In genomic region chr11:32352946-32353345, GRCm38 (mm10) we compare ENCODE assay signal across 23 mouse cellular contexts. TPM values are rescaled to one million over a fixed set of nuclear protein-coding genes. Genes with fewer than 3 reads are reported as not detected.
DNase-seq lines count a peak whose midpoint lies in the region; ATAC-seq lines count a peak whose summit lies in the region.
"Had no signal": no experiment of that assay in that cellular context is flagged by ENCODE, and none has a peak within 500 bp of the region (broad histone marks: within the 10 kb centered on the region; RNA-seq: fewer than 3 reads in every experiment).

No protein-coding gene starts in this region.

- H3K36me3 ChIP-seq in hindbrain, embryonic 16.5 days (ENCODE audit: control insufficient read depth, insufficient read depth, low read length) = no peaks in the 10 kb centered on the region
- peaks cover 2% of the 10 kb centered on the region; the same call in 1 of the 2 replicates for H3K36me3 ChIP-seq in hindbrain, embryonic 11.5 days (ENCODE audit: control insufficient read depth, insufficient read depth, low read length)
- H3K36me3 ChIP-seq in midbrain, embryonic 14.5 days (ENCODE audit: control insufficient read depth, insufficient read depth, low read length) = peaks cover 8% of the 10 kb centered on the region
- peaks cover 25% of the 10 kb centered on the region for H3K36me3 ChIP-seq in midbrain, embryonic 13.5 days

- no peaks in the 10 kb centered on the region for H3K9me3 ChIP-seq in hindbrain, embryonic 16.5 days (ENCODE audit: control insufficient read depth, low read length)
- H3K9me3 ChIP-seq in hindbrain, embryonic 11.5 days (ENCODE audit: control insufficient read depth, low read length) = no peaks in the 10 kb centered on the region
- H3K9me3 ChIP-seq in midbrain, embryonic 14.5 days (ENCODE audit: control insufficient read depth, low read length) = no peaks in the 10 kb centered on the region
- H3K9me3 ChIP-seq in midbrain, embryonic 13.5 days = no peaks in the 10 kb centered on the region
- H3K9me3 ChIP-seq: embryonic facial prominence, embryonic 15.5 days; forebrain, embryonic 10.5 days; midbrain, embryonic 12.5 days; neural tube, embryonic 12.5 days had no signal

- no peak overlapping the region for H3K4me2 ChIP-seq in hindbrain, embryonic 16.5 days (ENCODE audit: low read length)
- no peak overlapping the region for H3K4me2 ChIP-seq in hindbrain, embryonic 11.5 days (replicated peaks; ENCODE audit: low read depth, low read length)
- H3K4me2 ChIP-seq in midbrain, embryonic 14.5 days (ENCODE audit: low read length) = no peak overlapping the region
- no peak overlapping the region for H3K4me2 ChIP-seq in midbrain, embryonic 13.5 days (replicated peaks)
- H3K4me2 ChIP-seq: embryonic facial prominence, embryonic 15.5 days; liver, embryonic 11.5 days; midbrain, embryonic 12.5 days; neural tube, embryonic 12.5 days had no signal

- H3K27ac ChIP-seq in hindbrain, embryonic 16.5 days (ENCODE audit: low read depth, low read length) = peak overlapping the region; percentile 10; the same call in 1 of the 2 replicates
- no peak overlapping the region for H3K27ac ChIP-seq in hindbrain, embryonic 11.5 days (ENCODE audit: low read depth, low read length)
- 0 out of 2 replicates have a peak overlapping the region, but pooled peaks have one; percentile 26 for H3K27ac ChIP-seq in midbrain, embryonic 14.5 days (replicated peaks; ENCODE audit: low read depth, low read length)
- H3K27ac ChIP-seq in midbrain, embryonic 13.5 days = no peak overlapping the region
- H3K27ac ChIP-seq: embryonic facial prominence, embryonic 15.5 days; forebrain, embryonic 10.5 days; midbrain, embryonic 12.5 days; neural tube, embryonic 12.5 days had no signal

- no peak overlapping the region for H3K9ac ChIP-seq in hindbrain, embryonic 16.5 days (ENCODE audit: low read depth, low read length)
- no peak overlapping the region for H3K9ac ChIP-seq in hindbrain, embryonic 11.5 days (ENCODE audit: low read depth, low read length)
- H3K9ac ChIP-seq in midbrain, embryonic 14.5 days (replicated peaks; ENCODE audit: low read length) = no peak overlapping the region
- no peak overlapping the region for H3K9ac ChIP-seq in midbrain, embryonic 13.5 days (replicated peaks)
- H3K9ac ChIP-seq: embryonic facial prominence, embryonic 15.5 days; midbrain, embryonic 12.5 days; neural tube, embryonic 12.5 days had no signal

- no peaks in the 10 kb centered on the region for H3K27me3 ChIP-seq in hindbrain, embryonic 16.5 days (replicated peaks; ENCODE audit: control insufficient read depth, insufficient read depth, low read length)
- no peaks in the 10 kb centered on the region for H3K27me3 ChIP-seq in hindbrain, embryonic 11.5 days (ENCODE audit: control insufficient read depth, insufficient read depth, low read length)
- no peaks in the 10 kb centered on the region for H3K27me3 ChIP-seq in midbrain, embryonic 14.5 days (ENCODE audit: control insufficient read depth, insufficient read depth, low read length)
- H3K27me3 ChIP-seq in midbrain, embryonic 13.5 days = no peaks in the 10 kb centered on the region
- H3K27me3 ChIP-seq: CH12.LX; embryonic facial prominence, embryonic 15.5 days; midbrain, embryonic 12.5 days; neural tube, embryonic 12.5 days had no signal

- H3K4me1 ChIP-seq in hindbrain, embryonic 16.5 days (ENCODE audit: control insufficient read depth, insufficient read depth, low read depth, low read length) = peaks cover 37% of the 10 kb centered on the region
- H3K4me1 ChIP-seq in hindbrain, embryonic 11.5 days (replicated peaks; ENCODE audit: control insufficient read depth, insufficient read depth, low read length) = peaks cover 3% of the 10 kb centered on the region; the same call in 1 of the 2 replicates
- H3K4me1 ChIP-seq in midbrain, embryonic 14.5 days (ENCODE audit: control insufficient read depth, insufficient read depth, low read length) = peaks cover 23% of the 10 kb centered on the region
- peaks cover 50% of the 10 kb centered on the region for H3K4me1 ChIP-seq in midbrain, embryonic 13.5 days (replicated peaks)

- H3K4me3 ChIP-seq in hindbrain, embryonic 16.5 days (ENCODE audit: low read length) = no peak overlapping the region
- no peak overlapping the region for H3K4me3 ChIP-seq in hindbrain, embryonic 11.5 days (ENCODE audit: low read depth, low read length)
- H3K4me3 ChIP-seq in midbrain, embryonic 14.5 days (replicated peaks; ENCODE audit: low read depth, low read length) = no peak overlapping the region
- no peak overlapping the region for H3K4me3 ChIP-seq in midbrain, embryonic 13.5 days (replicated peaks)
- H3K4me3 ChIP-seq: embryonic facial prominence, embryonic 15.5 days; forebrain, embryonic 10.5 days; midbrain, embryonic 12.5 days; neural tube, embryonic 12.5 days had no signal

- WGBS in hindbrain, embryonic 16.5 days = 66% methylated on average over 6 of the region's 6 CpGs
- 80% methylated on average over 6 of the region's 6 CpGs for WGBS in hindbrain, embryonic 11.5 days
- 83% methylated on average over 6 of the region's 6 CpGs for WGBS in midbrain, embryonic 14.5 days
- WGBS in midbrain, embryonic 13.5 days = 89% methylated on average over 6 of the region's 6 CpGs

- no peak for ATAC-seq in hindbrain, embryonic 16.5 days
- ATAC-seq in hindbrain, embryonic 11.5 days (ENCODE audit: low FRiP score) = no peak
- ATAC-seq in midbrain, embryonic 14.5 days (ENCODE audit: low FRiP score, low TSS enrichment) = no peak
- ATAC-seq in midbrain, embryonic 13.5 days = no peak
- no peak for ATAC-seq in megakaryocyte progenitor cell, adult 5-6 weeks (replicated peaks; ENCODE audit: poor library complexity)
- ATAC-seq: inflammation-experienced regulatory T-cells, adult 6 months had no signal

- intact Hi-C loops in left cerebral cortex, postnatal 36 days (cut with DNase I) = no loop called here

- peak; percentile 55 to 74 for DNase-seq in frontal cortex, postnatal 36 days (ENCODE audit: low spot score in 2 of 2)
- DNase-seq in frontal cortex, postnatal 10 days (ENCODE audit: low spot score in 2 of 2) = no peak
- no peak for DNase-seq in hindbrain, embryonic 11.5 days (ENCODE audit: low spot score)
- no peak for DNase-seq in midbrain, embryonic 14.5 days
- peak; percentile 57 to 63 for DNase-seq in left cerebral cortex, postnatal 36 days (ENCODE audit: low spot score in 2 of 2)
- DNase-seq: adrenal gland, adult 8-10 months; cerebellum, adult 11 months; cerebellum, postnatal 14 days; embryo, embryonic 11 days; heart, postnatal 4 days; lung, adult 2 months; lung, postnatal 36 days; thymus, adult 18-20 months had no signal

RNA-seq across cellular contexts. Expression of gene Sh3pxd2b, which starts 5.3 kb away (rescaled TPM):
- polyA plus RNA-seq in hindbrain, embryonic 16.5 days (2015; fragmentation: Nextera tagmentation; extraction: Ambion mirVana) = 15.8 and 20.1 TPM in 2 replicates
- 21.1 and 24.2 TPM in 2 replicates for polyA plus RNA-seq in hindbrain, embryonic 11.5 days (2014; fragmentation: Nextera tagmentation; extraction: Ambion mirVana)
- polyA plus RNA-seq in midbrain, embryonic 14.5 days (2014; fragmentation: Nextera tagmentation; extraction: Ambion mirVana) = 22.7 and 25.4 TPM in 2 replicates
- 22.5 and 25.3 TPM in 2 replicates for polyA plus RNA-seq in midbrain, embryonic 13.5 days (2015; fragmentation: Nextera tagmentation; extraction: Ambion mirVana)
- 10 to 100 TPM; 10.8 to 13.3 TPM for total RNA-seq in left cerebral cortex, postnatal 36 days (2021)
- 6.1 and 7.2 TPM in 2 replicates for total RNA-seq in megakaryocyte progenitor cell, adult 5-6 weeks (2015)
- 1.7 and 2.4 TPM in 2 replicates for total RNA-seq in megakaryocyte progenitor cell, adult 5-6 weeks (2017)
- polyA plus RNA-seq: inflammation-experienced regulatory T-cells, adult 6 months had no signal

RNA-seq across cellular contexts. Expression of gene Hbq1a, which starts 53.1 kb away (rescaled TPM):
- polyA plus RNA-seq in hindbrain, embryonic 16.5 days (2015; fragmentation: Nextera tagmentation; extraction: Ambion mirVana) = 1.6 and 2.0 TPM in 2 replicates
- not detected in 2 replicates for polyA plus RNA-seq in hindbrain, embryonic 11.5 days (2014; fragmentation: Nextera tagmentation; extraction: Ambion mirVana)
- polyA plus RNA-seq in midbrain, embryonic 14.5 days (2014; fragmentation: Nextera tagmentation; extraction: Ambion mirVana) = 0.90 and 1.4 TPM in 2 replicates
- 1.4 TPM in 1 of 2 replicates, not detected in the other for polyA plus RNA-seq in midbrain, embryonic 13.5 days (2015; fragmentation: Nextera tagmentation; extraction: Ambion mirVana)
- total RNA-seq in left cerebral cortex, postnatal 36 days (2021) = 1 to 10 TPM in 1 of 2 experiments, under 1 TPM in 1; 0.72 to 1.0 TPM
- total RNA-seq in megakaryocyte progenitor cell, adult 5-6 weeks (2015) = not detected in 2 replicates
- not detected in 2 replicates for total RNA-seq in megakaryocyte progenitor cell, adult 5-6 weeks (2017)
- total RNA-seq: CH12.LX had no signal
- polyA plus RNA-seq: forebrain, embryonic 10.5 days; inflammation-experienced regulatory T-cells, adult 6 months had no signal

RNA-seq across cellular contexts. Expression of gene Hba-a2, which starts 56.7 kb away (rescaled TPM):
- 6,688 and 8,147 TPM in 2 replicates for polyA plus RNA-seq in hindbrain, embryonic 16.5 days (2015; fragmentation: Nextera tagmentation; extraction: Ambion mirVana)
- polyA plus RNA-seq in hindbrain, embryonic 11.5 days (2014; fragmentation: Nextera tagmentation; extraction: Ambion mirVana) = 5,394 and 5,453 TPM in 2 replicates
- 3,589 and 5,155 TPM in 2 replicates for polyA plus RNA-seq in midbrain, embryonic 14.5 days (2014; fragmentation: Nextera tagmentation; extraction: Ambion mirVana)
- polyA plus RNA-seq in midbrain, embryonic 13.5 days (2015; fragmentation: Nextera tagmentation; extraction: Ambion mirVana) = 5,740 and 6,263 TPM in 2 replicates
- total RNA-seq in left cerebral cortex, postnatal 36 days (2021) = 100 to 1,000 TPM; 345 to 363 TPM
- total RNA-seq in megakaryocyte progenitor cell, adult 5-6 weeks (2015) = 26.3 and 54.4 TPM in 2 replicates
- 25.3 and 31.4 TPM in 2 replicates for total RNA-seq in megakaryocyte progenitor cell, adult 5-6 weeks (2017)

Comparison
In these comparisons a context has a peak if more than half of its experiments do, and no peak if none do; other contexts are left out.
1. DNase-seq: peak in frontal cortex, postnatal 36 days (2 of 2) and left cerebral cortex, postnatal 36 days (2 of 2); none in frontal cortex, postnatal 10 days (0 of 2), hindbrain, embryonic 11.5 days (single experiment) and midbrain, embryonic 14.5 days (single experiment).
2. H3K27ac ChIP-seq: peak in hindbrain, embryonic 16.5 days (single experiment) and midbrain, embryonic 14.5 days (single experiment); none in hindbrain, embryonic 11.5 days (single experiment) and midbrain, embryonic 13.5 days (single experiment).